Comparison of ENCODE assay signal across 9 mouse cellular contexts in genomic region chr6:50304949-50305491, GRCm38 (mm10). TPM values are rescaled to one million over a fixed set of nuclear protein-coding genes. Genes with fewer than 3 reads are reported as not detected.
DNase-seq lines count a peak whose midpoint lies in the region; ATAC-seq and TF ChIP-seq lines count a peak whose summit lies in the region.
"Had no signal": no experiment of that assay in that cellular context is flagged by ENCODE, and none has a peak within 500 bp of the region (broad histone marks: within the 10 kb centered on the region; RNA-seq: fewer than 3 reads in every experiment).

No protein-coding gene starts in this region.

- H3K9ac ChIP-seq in kidney, postnatal 0 days (ENCODE audit: low read depth, low read length): no peak overlapping the region
- no peak overlapping the region for H3K9ac ChIP-seq in liver, embryonic 11.5 days (ENCODE audit: low read depth, low read length)

- peak; percentile 97 for TF ChIP-seq CTCF in Patski (IDR thresholded peaks at IDR 0.05)
- peak; percentile 94 for TF ChIP-seq CTCF in kidney, postnatal 0 days (IDR thresholded peaks at IDR 0.05; ENCODE audit: low read depth)
- TF ChIP-seq CTCF in olfactory bulb, adult 2 months (IDR thresholded peaks at IDR 0.05; ENCODE audit: insufficient read depth, low read depth, low read length): peak; percentile 57

- TF ChIP-seq POLR2A in olfactory bulb, adult 2 months (IDR thresholded peaks at IDR 0.05; ENCODE audit: insufficient read depth, low read depth, low read length): no peak

- in situ Hi-C loops in Patski (cut with MboI; ENCODE audit: low pct_unique_long_range_greater_than_20kb): no loop called here

- no peak overlapping the region for H3K27ac ChIP-seq in kidney, postnatal 0 days
- H3K27ac ChIP-seq in liver, embryonic 11.5 days (ENCODE audit: low read depth, low read length): no peak overlapping the region
- no peak overlapping the region for H3K27ac ChIP-seq in olfactory bulb, adult 2 months (ENCODE audit: insufficient read depth, low read depth, low read length)

- H3K27me3 ChIP-seq in Patski: no peaks in the 10 kb centered on the region
- no peaks in the 10 kb centered on the region for H3K27me3 ChIP-seq in kidney, postnatal 0 days (ENCODE audit: insufficient read depth, low read length)
- H3K27me3 ChIP-seq in liver, embryonic 11.5 days (replicated peaks; ENCODE audit: control insufficient read depth, insufficient read depth, low read length): no peaks in the 10 kb centered on the region

- no peak for ATAC-seq in Patski
- ATAC-seq in kidney, postnatal 0 days (replicated peaks; ENCODE audit: low FRiP score, low read depth): peak; percentile 40; the same call in 1 of the 2 replicates
- ATAC-seq in liver, embryonic 11.5 days (replicated peaks; ENCODE audit: low FRiP score): no peak

- CTCF ChIA-PET in Patski (lab: Charles Lee): interaction anchor here (0.6 to 4.0 kb wide), 16 partner anchors 9 to 785 kb away, joined by 3 to 24 read pairs (median 4); no protein-coding TSS in a partner anchor

- POLR2A ChIA-PET in Patski (lab: Charles Lee): no interaction called here

- DNase-seq in 416B (ENCODE audit: low read depth) (peak; percentile 75), Patski (ENCODE audit: low read depth, low spot score) (peak; percentile 41)
- peak; percentile 84 to 89 for DNase-seq in cerebellum, postnatal 25 days
- DNase-seq in gastrocnemius, postnatal 25 days: peak; percentile 60
- DNase-seq in kidney, postnatal 0 days (ENCODE audit: low spot score): peak; percentile 91
- peak; percentile 47 for DNase-seq in liver, embryonic 11.5 days (ENCODE audit: low spot score)
- peak; percentile 18 to 42 for DNase-seq in thymus, adult 18-20 months

- no peaks in the 10 kb centered on the region for H3K4me1 ChIP-seq in kidney, postnatal 0 days (replicated peaks; ENCODE audit: insufficient read depth, low read length)
- H3K4me1 ChIP-seq in liver, embryonic 11.5 days (replicated peaks; ENCODE audit: control insufficient read depth, insufficient read depth, low read length): no peaks in the 10 kb centered on the region
- H3K4me1 ChIP-seq in olfactory bulb, adult 2 months (ENCODE audit: control insufficient read depth, insufficient read depth, low read length): no peaks in the 10 kb centered on the region

- 65% methylated on average over 4 of the region's 4 CpGs for WGBS in kidney, postnatal 0 days
- 53% methylated on average over 4 of the region's 4 CpGs for WGBS in liver, embryonic 11.5 days
- WGBS in olfactory bulb, adult 2 months: 63% methylated on average over 4 of the region's 4 CpGs

- no peaks in the 10 kb centered on the region for H3K9me3 ChIP-seq in kidney, postnatal 0 days (replicated peaks; ENCODE audit: low read length)
- H3K9me3 ChIP-seq in liver, embryonic 11.5 days (ENCODE audit: control insufficient read depth, low read length): no peaks in the 10 kb centered on the region

- no peak overlapping the region for H3K4me2 ChIP-seq in kidney, postnatal 0 days (ENCODE audit: low read length)
- H3K4me2 ChIP-seq in liver, embryonic 11.5 days: no peak overlapping the region

- H3K36me3 ChIP-seq in kidney, postnatal 0 days (ENCODE audit: insufficient read depth, low read length): peaks cover 13% of the 10 kb centered on the region; the same call in 1 of the 2 replicates
- H3K36me3 ChIP-seq in liver, embryonic 11.5 days (ENCODE audit: control insufficient read depth, insufficient read depth, low read length): no peaks in the 10 kb centered on the region

- H3K4me3 ChIP-seq in kidney, postnatal 0 days (replicated peaks; ENCODE audit: low read depth, low read length): no peak overlapping the region
- no peak overlapping the region for H3K4me3 ChIP-seq in liver, embryonic 11.5 days (ENCODE audit: low read depth, low read length)
- no peak overlapping the region for H3K4me3 ChIP-seq in olfactory bulb, adult 2 months (ENCODE audit: insufficient read depth, low read depth, low read length)
- H3K4me3 ChIP-seq: erythroblast, embryonic 14.5 days had no signal

RNA-seq across cellular contexts. Expression of gene Gsdme, which starts 41.4 kb away (rescaled TPM):
- polyA plus RNA-seq in Patski (2021): 2.7 TPM
- 1 to 10 TPM in 1 of 2 experiments, under 1 TPM in 1; 0.49 to 1.7 TPM for total RNA-seq in gastrocnemius, postnatal 25 days (2021)
- 54.5 and 59.5 TPM in 2 replicates for polyA plus RNA-seq in kidney, postnatal 0 days (2015; fragmentation: Nextera tagmentation; extraction: Ambion mirVana)
- polyA plus RNA-seq in liver, embryonic 11.5 days (2014; fragmentation: Nextera tagmentation; extraction: Ambion mirVana): 28.6 and 30.2 TPM in 2 replicates
- not detected in 2 replicates for polyA plus RNA-seq in olfactory bulb, adult 2 months (2012; ENCODE audit: insufficient read depth, insufficient read length, low replicate concordance, missing spikeins)

Comparison
In these comparisons a context has a peak if more than half of its experiments do, and no peak if none do; other contexts are left out.
1. DNase-seq: peak in every context shown above with its lines; median percentile 91 in kidney, postnatal 0 days; 86 in cerebellum, postnatal 25 days; 75 in 416B; 60 in gastrocnemius, postnatal 25 days; 47 in liver, embryonic 11.5 days; 41 in Patski; 30 in thymus, adult 18-20 months.